Mouse (Mus musculus): ENCODE data around the gene Pmepa1. TPM values are rescaled to one million over a fixed set of nuclear protein-coding genes. Genes with fewer than 3 reads are reported as not detected.

Gene Pmepa1
- polyA plus RNA-seq, 1 experiment from 2014 or later = 2.6 TPM

GRCm38 (mm10) chr2:173264467-173265128 is 11.7 kb downstream of the Pmepa1 start:
- WGBS = 19% methylated on average over 13 of the region's 13 CpGs
- no peaks in the 10 kb centered on the region for H3K36me3 ChIP-seq (ENCODE audit: control insufficient read depth, insufficient read depth, low read length)
- no peak overlapping the region for H3K4me2 ChIP-seq (ENCODE audit: low read depth, severe bottlenecking)
- H3K9ac ChIP-seq (ENCODE audit: low read length) = no peak overlapping the region
- ATAC-seq (ENCODE audit: insufficient number of reproducible peaks, low FRiP score, low TSS enrichment, low read depth) (no peak), DNase-seq (ENCODE audit: low spot score) (no peak)
- peaks cover 33% of the 10 kb centered on the region for H3K4me1 ChIP-seq (ENCODE audit: control insufficient read depth, insufficient read depth, low read length)
- no peak overlapping the region for H3K27ac ChIP-seq (replicated peaks; ENCODE audit: low read depth, low read length)
- H3K27me3 ChIP-seq (ENCODE audit: control insufficient read depth, insufficient read depth, low read length) = no peaks in the 10 kb centered on the region
- no peaks in the 10 kb centered on the region for H3K9me3 ChIP-seq (ENCODE audit: control insufficient read depth, low read length)
- H3K4me3 ChIP-seq (ENCODE audit: low read depth, low read length) = no peak overlapping the region

- DNase-seq (ENCODE audit: low spot score) (no peak), ATAC-seq (ENCODE audit: insufficient number of reproducible peaks, low FRiP score, low TSS enrichment, low read depth) (no peak)
- Histone ChIP-seq H3K4me3 (ENCODE audit: low read depth, low read length) (no peak overlapping the region), H3K9ac (ENCODE audit: low read length) (no peak overlapping the region), H3K9me3 (ENCODE audit: control insufficient read depth, low read length) (no peaks in the 10 kb centered on the region), H3K4me2 (ENCODE audit: low read depth, severe bottlenecking) (no peak overlapping the region), H3K4me1 (ENCODE audit: control insufficient read depth, insufficient read depth, low read length) (peaks cover 35% of the 10 kb centered on the region), H3K36me3 (ENCODE audit: control insufficient read depth, insufficient read depth, low read length) (no peaks in the 10 kb centered on the region), H3K27me3 (ENCODE audit: control insufficient read depth, insufficient read depth, low read length) (no peaks in the 10 kb centered on the region), H3K27ac (replicated peaks; ENCODE audit: low read depth, low read length) (no peak overlapping the region)
- 65% methylated on average over 11 of the region's 11 CpGs for WGBS
Observed at GRCm38 (mm10) chr2:173263636-173264330, 12.6 kb downstream of the Pmepa1 start.

GRCm38 (mm10) chr2:173261497-173261896 is 14.8 kb downstream of the Pmepa1 start:
- no peak overlapping the region for H3K27ac ChIP-seq (replicated peaks; ENCODE audit: low read depth, low read length)

DNA sequence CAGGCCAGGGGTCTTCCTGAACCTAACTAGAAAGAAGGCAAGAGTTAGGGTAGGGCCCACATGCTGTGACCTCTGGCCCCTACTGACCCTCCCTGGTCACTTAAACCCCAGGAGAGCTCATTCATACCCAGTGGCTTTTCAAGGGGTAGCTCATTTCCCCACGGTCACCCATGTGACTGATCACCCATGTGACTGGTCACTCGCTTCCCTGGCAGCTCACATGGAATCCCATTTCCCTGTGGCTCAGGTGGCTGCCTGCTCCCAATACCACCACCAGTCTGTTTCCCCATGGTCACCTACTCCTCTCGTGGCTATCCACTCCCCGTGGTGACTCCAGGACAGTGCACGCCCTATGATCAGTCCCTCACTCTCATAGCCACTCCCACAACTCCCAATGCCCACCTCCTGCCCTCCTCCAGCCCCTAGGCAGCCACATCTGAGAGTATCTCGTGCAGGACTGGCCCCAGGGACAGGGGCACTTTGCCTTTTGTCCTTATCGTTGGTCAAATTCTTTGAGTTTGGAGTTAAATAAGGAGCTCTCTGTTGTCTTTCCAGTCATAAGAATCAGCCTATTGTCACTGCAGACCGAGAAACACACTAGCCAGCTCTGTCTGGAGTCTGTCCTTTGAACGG is 17.8 kb downstream of the Pmepa1 start:
- WGBS = 55% methylated on average over 9 of the region's 9 CpGs
- DNase-seq (ENCODE audit: low spot score) = no peak

More at GRCm38 (mm10) chr2:173261497-173261896, 14.8 kb downstream of the Pmepa1 start:
- DNase-seq (ENCODE audit: low spot score) (no peak), ATAC-seq (ENCODE audit: insufficient number of reproducible peaks, low FRiP score, low TSS enrichment, low read depth) (no peak)
- Histone ChIP-seq H3K9ac (ENCODE audit: low read length) (peak overlapping the region; percentile 44; the same call in 1 of the 2 replicates), H3K9me3 (ENCODE audit: control insufficient read depth, low read length) (no peaks in the 10 kb centered on the region), H3K4me1 (ENCODE audit: control insufficient read depth, insufficient read depth, low read length) (peaks cover 43% of the 10 kb centered on the region), H3K27me3 (ENCODE audit: control insufficient read depth, insufficient read depth, low read length) (no peaks in the 10 kb centered on the region), H3K4me2 (ENCODE audit: low read depth, severe bottlenecking) (no peak overlapping the region), H3K4me3 (ENCODE audit: low read depth, low read length) (no peak overlapping the region), H3K36me3 (ENCODE audit: control insufficient read depth, insufficient read depth, low read length) (no peaks in the 10 kb centered on the region)
- WGBS = 51% methylated on average over 10 of the region's 10 CpGs

GRCm38 (mm10) chr2:173257610-173258009 is 18.7 kb downstream of the Pmepa1 start:
- peaks cover 58% of the 10 kb centered on the region for H3K4me1 ChIP-seq (ENCODE audit: control insufficient read depth, insufficient read depth, low read length)
- H3K27ac ChIP-seq (replicated peaks; ENCODE audit: low read depth, low read length) = no peak overlapping the region
- no peaks in the 10 kb centered on the region for H3K27me3 ChIP-seq (ENCODE audit: control insufficient read depth, insufficient read depth, low read length)
- ATAC-seq (ENCODE audit: insufficient number of reproducible peaks, low FRiP score, low TSS enrichment, low read depth) (no peak), DNase-seq (ENCODE audit: low spot score) (no peak)
- H3K9ac ChIP-seq (ENCODE audit: low read length) = no peak overlapping the region
- no peak overlapping the region for H3K4me2 ChIP-seq (ENCODE audit: low read depth, severe bottlenecking)
- no peak overlapping the region for H3K4me3 ChIP-seq (ENCODE audit: low read depth, low read length)
- 63% methylated on average over 7 of the region's 7 CpGs for WGBS
- H3K36me3 ChIP-seq (ENCODE audit: control insufficient read depth, insufficient read depth, low read length) = no peaks in the 10 kb centered on the region
- H3K9me3 ChIP-seq (ENCODE audit: control insufficient read depth, low read length) = no peaks in the 10 kb centered on the region

More for the DNA sequence above, 17.8 kb downstream of the Pmepa1 start:
- Histone ChIP-seq H3K27me3 (ENCODE audit: control insufficient read depth, insufficient read depth, low read length) (no peaks in the 10 kb centered on the region), H3K9ac (ENCODE audit: low read length) (no peak overlapping the region), H3K27ac (replicated peaks; ENCODE audit: low read depth, low read length) (no peak overlapping the region), H3K4me2 (ENCODE audit: low read depth, severe bottlenecking) (no peak overlapping the region), H3K36me3 (ENCODE audit: control insufficient read depth, insufficient read depth, low read length) (no peaks in the 10 kb centered on the region), H3K9me3 (ENCODE audit: control insufficient read depth, low read length) (no peaks in the 10 kb centered on the region), H3K4me1 (ENCODE audit: control insufficient read depth, insufficient read depth, low read length) (peaks cover 50% of the 10 kb centered on the region), H3K4me3 (ENCODE audit: low read depth, low read length) (no peak overlapping the region)
- ATAC-seq (ENCODE audit: insufficient number of reproducible peaks, low FRiP score, low TSS enrichment, low read depth) = no peak

GRCm38 (mm10) chr2:173256552-173256949 is 19.8 kb downstream of the Pmepa1 start:
- WGBS = 82% methylated on average over 4 of the region's 4 CpGs
- H3K4me3 ChIP-seq (ENCODE audit: low read depth, low read length) = no peak overlapping the region
- no peak overlapping the region for H3K9ac ChIP-seq (ENCODE audit: low read length)
- no peaks in the 10 kb centered on the region for H3K9me3 ChIP-seq (ENCODE audit: control insufficient read depth, low read length)
- H3K4me1 ChIP-seq (ENCODE audit: control insufficient read depth, insufficient read depth, low read length) = peaks cover 59% of the 10 kb centered on the region
- no peak for ATAC-seq (ENCODE audit: insufficient number of reproducible peaks, low FRiP score, low TSS enrichment, low read depth)
- H3K27me3 ChIP-seq (ENCODE audit: control insufficient read depth, insufficient read depth, low read length) = no peaks in the 10 kb centered on the region
- no peak for DNase-seq (ENCODE audit: low spot score)
- H3K36me3 ChIP-seq (ENCODE audit: control insufficient read depth, insufficient read depth, low read length) = no peaks in the 10 kb centered on the region
- H3K4me2 ChIP-seq (ENCODE audit: low read depth, severe bottlenecking) = no peak overlapping the region
- no peak overlapping the region for H3K27ac ChIP-seq (replicated peaks; ENCODE audit: low read depth, low read length)

- Histone ChIP-seq H3K9ac (ENCODE audit: low read length) (no peak overlapping the region), H3K9me3 (ENCODE audit: control insufficient read depth, low read length) (no peaks in the 10 kb centered on the region), H3K4me1 (ENCODE audit: control insufficient read depth, insufficient read depth, low read length) (peaks cover 59% of the 10 kb centered on the region), H3K4me2 (ENCODE audit: low read depth, severe bottlenecking) (no peak overlapping the region), H3K27ac (replicated peaks; ENCODE audit: low read depth, low read length) (no peak overlapping the region), H3K27me3 (ENCODE audit: control insufficient read depth, insufficient read depth, low read length) (no peaks in the 10 kb centered on the region), H3K4me3 (ENCODE audit: low read depth, low read length) (no peak overlapping the region), H3K36me3 (ENCODE audit: control insufficient read depth, insufficient read depth, low read length) (no peaks in the 10 kb centered on the region)
- DNase-seq (ENCODE audit: low spot score) (no peak), ATAC-seq (ENCODE audit: insufficient number of reproducible peaks, low FRiP score, low TSS enrichment, low read depth) (no peak)
- WGBS = 74% methylated on average over 7 of the region's 7 CpGs
Observed at GRCm38 (mm10) chr2:173255810-173256551, 20.4 kb downstream of the Pmepa1 start.

All from limb, embryonic 11.5 days (tissue).